Mouse (Mus musculus): ENCODE measurements around the gene 4921504E06Rik. TPM values are rescaled to one million over a fixed set of nuclear protein-coding genes. Genes with fewer than 3 reads are reported as not detected.

The 4921504E06Rik gene
- total RNA-seq, 2 experiments from 2014 or later, result not detected

DNA sequence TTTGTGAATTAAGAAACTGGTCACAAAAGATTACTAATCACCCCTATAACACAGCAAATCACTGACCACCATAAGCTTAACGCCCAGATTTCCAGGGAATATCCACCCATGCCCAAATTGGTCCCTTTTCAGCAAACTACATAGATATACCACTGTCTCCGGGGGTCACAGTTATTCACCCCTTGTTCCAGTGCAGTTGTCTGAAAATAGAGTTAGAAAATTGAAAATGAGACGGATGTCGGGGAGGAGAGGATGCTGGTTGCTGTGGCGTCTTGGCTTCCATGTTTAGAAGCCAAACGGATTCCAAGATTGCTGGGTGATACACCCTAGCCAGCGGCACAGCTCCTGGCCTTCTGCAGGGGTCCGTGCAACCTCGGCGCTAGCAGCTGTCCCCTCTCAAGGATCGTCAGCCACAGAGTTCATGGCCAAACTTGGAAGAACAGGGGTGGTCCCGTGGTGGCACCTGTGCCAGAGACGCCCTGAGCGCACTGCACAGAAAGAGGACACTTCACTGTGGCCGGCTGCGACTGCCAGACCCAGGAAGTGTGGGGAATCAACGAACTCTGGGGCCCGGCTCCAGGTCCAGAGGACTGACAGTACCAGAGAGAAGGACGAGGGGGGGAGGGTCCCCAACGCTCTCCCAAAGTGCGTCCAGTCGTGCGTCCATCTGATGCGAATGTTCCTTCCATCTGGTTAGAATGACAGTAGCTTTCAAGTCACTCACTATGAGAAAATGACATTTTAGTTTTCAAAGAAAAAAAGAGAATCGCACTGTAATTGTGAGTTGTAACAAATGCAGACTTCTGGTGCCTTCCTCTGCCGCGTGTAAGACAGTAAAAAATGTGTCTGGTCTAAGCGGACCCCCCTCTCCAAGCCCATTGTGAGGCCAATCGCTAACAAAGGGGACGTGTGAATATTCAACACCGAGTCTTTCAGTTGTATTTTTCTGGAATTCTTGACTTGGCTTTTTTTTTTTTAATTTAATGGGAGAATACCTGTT lies 123.7 kb downstream of the 4921504E06Rik start:
- no peak for TF ChIP-seq CTCF (conservative IDR thresholded peaks at IDR 0.05)
- Histone ChIP-seq H3K4me3 (peak overlapping the region; percentile 13; the same call in 1 of the 2 replicates), H3K27ac (no peak overlapping the region)
- DNase-seq (ENCODE audit: low spot score in 2 of 2), result no peak

DNA sequence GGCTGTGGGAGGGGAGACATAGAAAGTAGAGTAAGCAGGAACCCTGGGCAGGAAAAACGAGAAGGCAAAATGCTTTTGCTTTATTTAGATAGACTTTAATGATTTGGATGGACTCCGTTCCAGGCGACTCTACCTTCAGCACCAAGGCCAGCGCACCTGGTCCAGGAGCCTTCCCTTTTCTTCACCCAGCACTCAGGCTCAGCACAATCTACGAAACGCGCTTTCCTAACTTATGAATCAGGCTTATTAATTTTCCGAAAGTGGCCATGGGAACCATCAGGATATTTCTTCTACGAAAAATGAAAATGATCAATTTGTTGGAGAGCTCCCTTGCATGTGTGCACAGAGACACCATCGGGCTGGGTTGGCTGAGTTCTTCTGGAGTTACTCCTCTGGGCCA lies 124.7 kb downstream of the 4921504E06Rik start:
- Histone ChIP-seq H3K4me3 (no peak overlapping the region), H3K27ac (no peak overlapping the region)
- TF ChIP-seq CTCF (conservative IDR thresholded peaks at IDR 0.05), result no peak
- DNase-seq (ENCODE audit: low spot score in 2 of 2), result no peak

DNA sequence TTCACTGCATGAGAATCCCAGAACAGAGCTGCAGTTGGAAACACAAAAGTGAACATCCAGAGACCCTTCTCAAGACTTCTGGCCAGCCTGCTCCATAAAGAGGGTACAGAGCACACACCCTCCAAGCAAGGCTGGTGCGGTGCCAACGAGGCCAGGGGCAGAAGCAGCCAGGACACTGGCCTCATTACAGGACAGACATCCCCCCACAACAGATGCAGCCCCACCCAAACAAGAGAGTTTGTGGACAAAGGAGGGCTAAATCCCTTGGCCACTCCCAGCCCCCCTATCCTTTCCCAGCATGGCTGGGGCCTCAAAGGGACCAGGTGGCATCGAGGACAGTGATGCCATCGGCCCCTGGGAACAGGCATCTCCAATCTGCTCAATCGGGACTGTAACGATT lies 130.6 kb downstream of the 4921504E06Rik start:
- no peak for DNase-seq (ENCODE audit: low spot score in 2 of 2)
- no peak overlapping the region for H3K4me3 ChIP-seq
- no peak overlapping the region for H3K27ac ChIP-seq
- TF ChIP-seq CTCF (conservative IDR thresholded peaks at IDR 0.05), result no peak

DNA sequence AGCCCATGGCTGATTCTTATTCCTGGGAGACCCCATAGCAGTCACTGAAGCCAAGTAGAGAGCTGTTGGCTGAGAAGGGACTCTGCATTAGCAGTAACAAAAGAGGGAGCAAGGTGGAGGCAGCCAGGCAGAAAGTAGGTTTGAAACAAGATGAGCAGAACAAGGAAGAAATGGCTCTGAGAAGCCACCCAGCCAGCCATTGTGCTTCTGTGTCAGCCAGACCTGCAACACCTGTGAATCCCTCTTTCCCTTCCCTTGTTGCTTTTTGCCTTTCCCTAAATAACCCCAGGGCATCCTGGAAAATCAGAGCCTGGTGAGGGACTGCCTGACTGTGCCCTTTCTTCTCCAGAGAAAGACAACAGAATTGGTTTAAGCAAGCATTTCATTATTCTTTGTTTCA lies 131.5 kb downstream of the 4921504E06Rik start:
- DNase-seq (ENCODE audit: low spot score in 2 of 2), result no peak
- no peak for TF ChIP-seq CTCF (conservative IDR thresholded peaks at IDR 0.05)
- Histone ChIP-seq H3K27ac (no peak overlapping the region), H3K4me3 (no peak overlapping the region)

DNA sequence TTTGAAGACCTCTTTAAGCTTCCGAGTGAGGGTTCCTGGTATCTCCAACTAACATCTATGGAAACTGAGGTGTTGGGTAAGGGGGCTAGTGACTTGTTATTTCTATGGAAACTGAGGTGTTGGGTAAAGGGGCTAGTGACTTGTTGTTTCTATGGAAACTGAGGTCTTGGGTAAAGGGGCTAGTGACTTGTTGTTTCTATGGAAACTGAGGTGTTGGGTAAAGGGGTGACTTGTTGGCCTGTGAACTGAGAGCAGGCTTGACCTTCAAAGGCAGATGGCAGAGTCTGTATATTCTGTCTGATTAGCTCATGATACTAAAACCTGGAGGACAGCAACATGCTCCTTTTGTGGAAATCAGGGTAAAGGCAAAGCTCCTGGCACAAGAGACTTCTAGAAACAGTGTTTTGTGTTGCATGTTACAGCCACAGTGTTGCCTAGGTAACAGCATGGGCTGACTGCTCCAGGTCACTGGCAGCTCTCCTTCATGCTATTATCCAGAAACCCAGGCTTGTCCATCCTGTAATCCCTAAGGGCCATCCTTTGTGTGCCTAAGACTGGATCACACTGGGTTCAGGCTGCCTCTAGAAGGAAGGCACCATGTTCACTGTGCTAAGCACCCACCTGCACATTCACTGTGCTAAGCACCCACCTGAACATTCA lies 133.9 kb downstream of the 4921504E06Rik start:
- no peak for DNase-seq (ENCODE audit: low spot score in 2 of 2)
- H3K27ac ChIP-seq, result no peak overlapping the region
- no peak for TF ChIP-seq CTCF (conservative IDR thresholded peaks at IDR 0.05)
- no peak overlapping the region for H3K4me3 ChIP-seq

DNA sequence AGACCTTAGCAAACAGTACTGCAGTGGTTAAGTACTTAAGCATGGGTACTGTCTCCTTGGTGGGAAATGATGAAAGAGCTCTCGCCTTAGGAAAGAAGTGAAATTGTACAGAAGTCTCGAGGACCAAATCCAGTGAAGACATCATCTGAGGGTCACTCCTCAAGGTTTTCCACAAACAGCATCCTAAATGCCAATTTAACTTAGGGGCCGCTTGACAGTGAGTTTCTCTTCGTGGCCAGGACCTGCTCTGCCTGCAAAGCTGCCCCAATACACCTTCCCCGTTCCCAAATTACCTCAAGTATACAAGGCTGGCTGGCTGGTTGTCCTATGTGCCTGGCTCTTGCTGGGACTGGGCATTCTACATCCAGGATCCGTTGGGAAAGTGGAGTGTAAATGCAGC lies 137.6 kb downstream of the 4921504E06Rik start:
- TF ChIP-seq CTCF (conservative IDR thresholded peaks at IDR 0.05), result no peak
- no peak overlapping the region for H3K27ac ChIP-seq
- H3K4me3 ChIP-seq, result no peak overlapping the region
- DNase-seq (ENCODE audit: low spot score in 2 of 2), result no peak

DNA sequence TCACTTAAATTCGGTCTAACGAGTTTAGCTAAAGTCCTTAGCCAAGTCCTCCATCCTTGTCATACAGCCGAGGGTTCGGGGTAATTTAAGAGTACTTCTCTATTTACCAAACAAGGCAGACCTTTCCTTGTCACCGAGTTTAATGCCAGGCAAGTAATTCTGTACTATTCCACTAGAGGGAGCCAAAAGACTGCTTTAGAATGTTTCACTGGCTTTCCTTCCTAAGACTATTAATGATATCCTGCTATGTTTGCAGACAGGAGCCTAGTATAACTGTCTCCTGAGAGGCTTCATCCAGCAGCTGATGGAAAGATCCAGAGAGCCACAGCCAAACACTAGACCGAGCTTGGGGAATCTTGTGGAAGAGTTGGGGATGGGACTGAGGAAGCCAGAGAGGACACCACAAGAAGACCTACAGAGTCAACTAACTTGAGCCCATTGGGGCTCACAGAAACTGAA lies 138.6 kb downstream of the 4921504E06Rik start:
- peak; percentile 77 to 84 for DNase-seq (ENCODE audit: low spot score in 2 of 2)
- peak overlapping the region; percentile 56 for H3K4me3 ChIP-seq
- peak overlapping the region; percentile 6; the same call in 1 of the 2 replicates for H3K27ac ChIP-seq
- TF ChIP-seq CTCF (conservative IDR thresholded peaks at IDR 0.05), result peak; percentile 75

DNA sequence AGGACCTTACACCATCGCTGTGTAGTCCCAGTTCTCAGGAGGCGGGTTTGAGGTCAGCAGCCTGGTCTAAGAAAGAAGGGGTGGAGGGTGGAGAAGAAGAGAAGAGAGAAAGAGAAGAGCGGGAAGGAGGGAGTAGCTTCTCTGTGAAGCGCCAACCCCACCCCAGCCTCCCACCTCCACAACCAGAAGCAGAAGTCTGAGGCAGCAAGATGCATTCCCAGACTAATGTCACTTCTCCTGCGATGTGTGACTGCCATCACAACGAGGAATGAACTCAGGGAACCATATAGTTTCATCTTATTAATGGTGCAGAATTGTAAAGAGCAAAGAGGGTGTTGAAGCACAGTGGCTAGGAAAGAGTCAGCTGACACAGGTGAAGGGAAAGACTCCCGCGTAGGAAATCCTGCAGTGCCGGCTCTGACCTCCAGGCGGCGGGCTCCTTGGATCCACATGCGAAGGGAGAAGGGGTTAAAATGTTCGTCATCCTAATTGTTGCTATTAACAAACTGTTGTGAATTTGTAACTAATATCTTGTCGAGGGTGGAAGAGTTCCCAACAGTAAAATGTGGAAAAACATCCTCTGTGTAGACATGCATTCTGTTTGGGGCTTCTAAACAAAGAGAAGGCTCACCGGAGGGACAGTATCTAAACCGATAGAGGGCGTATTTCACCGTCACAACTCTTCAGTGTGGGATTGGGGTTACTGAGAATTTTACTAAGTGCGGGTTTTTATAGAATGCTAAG lies 139.3 kb downstream of the 4921504E06Rik start:
- Histone ChIP-seq H3K4me3 (peak overlapping the region; percentile 56), H3K27ac (peak overlapping the region; percentile 6; the same call in 1 of the 2 replicates)
- TF ChIP-seq CTCF (conservative IDR thresholded peaks at IDR 0.05), result peak; percentile 75
- DNase-seq (ENCODE audit: low spot score in 2 of 2), result peak; percentile 51 to 81

Other genes starting within 250 kb of the 4921504E06Rik start
- gene Msrb2, start 182.5 kb downstream of the 4921504E06Rik start, total RNA-seq (2021), result 10 to 100 TPM; 29.9 to 31.6 TPM
- gene Ptf1a, start 108.3 kb downstream of the 4921504E06Rik start, total RNA-seq (2021), result not detected
- gene Otud1, start 103.8 kb upstream of the 4921504E06Rik start, total RNA-seq (2021), result 10 to 100 TPM; 10.7 to 12.2 TPM

Measured in layer of hippocampus, adult 2 months (tissue).